Mouse (Mus musculus) lung, postnatal 0 days (tissue): ENCODE results near the gene Tanc1. TPM values are rescaled to one million over a fixed set of nuclear protein-coding genes. Genes with fewer than 3 reads are reported as not detected.

Experiments
- ATAC-seq: fragments of 200-750 bp; cut with Nextera tagmentation; 2 replicates; pipeline ENCODE4 v1.8.0; 2017; ENCODE audit warnings: moderate library complexity
- DNase-seq: peaks from one replicate; pipeline ENCODE4 v3.0.0-alpha.2; 2016; ENCODE audit warnings: low spot score
- H3K27ac ChIP-seq: fragments of 300-500 bp; sonication (generic); 2 replicates; pipeline ENCODE4 v1.5.1; 2014; ENCODE audit warnings: antibody characterized with exemption, mild to moderate bottlenecking, low read length, mixed read lengths
- H3K27me3 ChIP-seq: fragments of 300-500 bp; sonication (generic); replicated peaks from 2 replicates; pipeline ENCODE4 v1.6.1; 2014; ENCODE audit warnings: low read length, mixed read lengths; ENCODE audit not compliant: insufficient read depth
- H3K36me3 ChIP-seq: fragments of 300-500 bp; sonication (generic); 2 replicates; pipeline ENCODE4 v1.6.1; 2014; ENCODE audit warnings: low read length, mixed read lengths; ENCODE audit not compliant: insufficient read depth
- H3K4me1 ChIP-seq: fragments of 300-500 bp; sonication (generic); 2 replicates; pipeline ENCODE4 v1.6.1; 2014; ENCODE audit warnings: antibody characterized with exemption, low read depth, low read length, mixed read lengths; ENCODE audit not compliant: insufficient read depth
- H3K4me2 ChIP-seq: fragments of 300-500 bp; sonication (generic); replicated peaks from 2 replicates; pipeline ENCODE4 v1.6.1; 2014; ENCODE audit warnings: low read depth, mild to moderate bottlenecking, low read length, moderate library complexity, mixed read lengths
- H3K4me3 ChIP-seq: fragments of 300-500 bp; sonication (generic); 2 replicates; pipeline ENCODE4 v1.5.1; 2014; ENCODE audit warnings: low read depth, low read length
- H3K9ac ChIP-seq: fragments of 300-500 bp; sonication (generic); replicated peaks from 2 replicates; pipeline ENCODE4 v1.6.1; 2014; ENCODE audit warnings: low read depth, mild to moderate bottlenecking
- H3K9me3 ChIP-seq: fragments of 300-500 bp; sonication (generic); 2 replicates; pipeline ENCODE4 v1.6.1; 2016; ENCODE audit warnings: low read length, mixed read lengths
- CTCF ChIP-seq: IDR thresholded peaks from 2 replicates; pipeline ENCODE4 v1.5.1; 2016; ENCODE audit warnings: antibody characterized with exemption, mild to moderate bottlenecking
- EP300 ChIP-seq: IDR thresholded peaks from 2 replicates; pipeline ENCODE4 v1.6.1; 2016; ENCODE audit warnings: antibody characterized with exemption, mild to moderate bottlenecking, control low read depth
- WGBS: fragments of 180-500 bp; shearing (Covaris S2); extraction: QIAGEN DNeasy Blood & Tissue Kit; methylation state at CpG from one replicate; pipeline ENCODE4 v1.1.7; 2014; 5-methylcytosine and 5-hydroxymethylcytosine counted together
- polyA plus RNA-seq: library from polyadenylated mRNA; unstranded; fragments of >200 nt; fragmentation: Nextera tagmentation; extraction: Ambion mirVana; gene quantifications from 2 replicates; pipeline ENCODE4 v1.2.1, GENCODE M21; 2015

The Tanc1 gene
- polyA plus RNA-seq, 1 experiment from 2014 or later, result 20.9 TPM

DNA sequence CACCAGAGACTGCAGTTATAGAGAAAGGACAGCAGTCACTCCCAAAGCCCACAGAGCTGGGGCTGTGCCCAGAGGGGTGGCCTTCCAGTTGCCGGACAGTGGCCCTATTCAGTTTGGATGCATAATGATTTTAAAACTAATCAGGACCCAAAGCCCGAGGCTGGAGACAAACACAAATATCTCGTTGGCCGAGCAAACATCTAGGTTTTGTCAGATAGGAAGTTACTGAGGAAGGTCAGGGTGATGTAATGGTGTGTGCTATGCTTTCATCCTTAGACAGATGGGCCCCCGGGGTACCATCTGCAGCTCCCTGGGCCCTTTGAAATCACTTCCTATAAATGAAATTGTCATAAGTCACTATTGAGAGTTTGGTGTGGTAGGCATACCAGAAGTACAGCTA is 33.0 kb downstream of the Tanc1 start:
- Histone ChIP-seq H3K36me3 (no peaks in the 10 kb centered on the region), H3K9ac (no peak overlapping the region), H3K9me3 (no peaks in the 10 kb centered on the region), H3K27ac (0 out of 2 replicates have a peak overlapping the region, but pooled peaks have one; percentile 11), H3K4me3 (no peak overlapping the region), H3K4me2 (no peak overlapping the region), H3K27me3 (no peaks in the 10 kb centered on the region), H3K4me1 (peaks cover 19% of the 10 kb centered on the region; the same call in 1 of the 2 replicates)
- ATAC-seq (no peak), DNase-seq (no peak)
- 32% methylated on average over 5 of the region's 5 CpGs for WGBS
- no peak for TF ChIP-seq EP300
- TF ChIP-seq CTCF, result no peak

DNA sequence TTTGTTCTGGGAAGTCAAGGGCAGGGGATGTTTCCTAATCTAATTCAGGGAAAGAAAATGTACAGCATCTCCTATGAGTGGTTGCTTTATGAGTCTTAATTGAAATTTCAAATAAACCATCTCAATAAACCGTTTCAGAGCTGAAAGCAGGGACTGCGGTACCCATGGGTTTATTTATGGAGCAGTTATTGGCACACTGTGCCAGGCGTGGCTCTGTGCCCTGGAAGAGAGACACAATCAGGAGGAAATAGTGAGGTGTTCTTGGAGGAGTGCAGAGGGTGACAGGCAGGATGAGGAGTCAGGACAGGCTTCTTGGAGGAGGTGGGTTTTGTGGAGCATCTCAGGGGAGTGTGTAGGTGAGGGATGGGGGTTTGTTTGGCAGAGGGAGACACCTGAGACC is 33.7 kb downstream of the Tanc1 start:
- Histone ChIP-seq H3K27me3 (no peaks in the 10 kb centered on the region), H3K9ac (no peak overlapping the region), H3K36me3 (no peaks in the 10 kb centered on the region), H3K9me3 (no peaks in the 10 kb centered on the region), H3K27ac (no peak overlapping the region), H3K4me3 (no peak overlapping the region), H3K4me1 (peaks cover 19% of the 10 kb centered on the region; the same call in 1 of the 2 replicates), H3K4me2 (no peak overlapping the region)
- DNase-seq (no peak), ATAC-seq (no peak)
- WGBS, result 22% methylated on average over 3 of the region's 3 CpGs
- TF ChIP-seq CTCF (no peak), EP300 (no peak)

DNA sequence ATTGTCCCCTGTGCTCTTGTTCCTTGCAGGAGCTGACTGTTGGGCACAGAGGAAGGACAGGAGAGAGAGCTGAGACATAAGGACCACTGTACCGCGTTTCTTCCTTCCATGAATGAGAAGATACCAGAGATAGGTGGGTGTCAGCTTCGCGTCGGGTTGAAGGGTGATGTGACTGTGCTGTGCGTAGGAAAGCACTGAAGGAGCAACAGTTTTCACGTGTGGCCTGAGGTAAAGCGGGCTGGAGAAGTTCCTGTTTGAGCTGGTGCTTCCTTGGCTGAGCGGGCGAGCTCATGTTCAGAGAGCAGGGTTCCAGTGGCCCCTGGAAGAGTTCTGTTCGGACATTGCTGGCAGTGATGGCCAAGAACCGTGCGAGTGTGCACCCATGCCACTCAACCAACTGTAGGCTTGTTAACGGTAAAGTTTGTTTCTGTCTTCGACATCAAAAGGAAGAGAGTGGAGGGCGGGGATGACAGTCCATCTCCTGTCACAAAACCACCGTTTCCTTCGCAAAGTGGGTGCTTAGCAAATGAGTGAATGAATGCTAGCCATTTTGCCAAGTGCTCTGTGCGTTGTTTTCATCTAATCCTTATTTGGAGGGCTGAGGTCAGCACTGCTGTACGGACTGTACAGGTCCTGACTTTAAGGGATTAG is 35.0 kb downstream of the Tanc1 start:
- H3K9ac ChIP-seq, result no peak overlapping the region
- no peak overlapping the region for H3K27ac ChIP-seq
- H3K27me3 ChIP-seq, result no peaks in the 10 kb centered on the region
- H3K9me3 ChIP-seq, result no peaks in the 10 kb centered on the region
- no peak for TF ChIP-seq CTCF
- H3K4me3 ChIP-seq, result no peak overlapping the region
- peaks cover 19% of the 10 kb centered on the region; the same call in 1 of the 2 replicates for H3K4me1 ChIP-seq
- 66% methylated on average over 20 of the region's 20 CpGs for WGBS
- ATAC-seq (no peak), DNase-seq (no peak)
- no peak overlapping the region for H3K4me2 ChIP-seq
- no peaks in the 10 kb centered on the region for H3K36me3 ChIP-seq

DNA sequence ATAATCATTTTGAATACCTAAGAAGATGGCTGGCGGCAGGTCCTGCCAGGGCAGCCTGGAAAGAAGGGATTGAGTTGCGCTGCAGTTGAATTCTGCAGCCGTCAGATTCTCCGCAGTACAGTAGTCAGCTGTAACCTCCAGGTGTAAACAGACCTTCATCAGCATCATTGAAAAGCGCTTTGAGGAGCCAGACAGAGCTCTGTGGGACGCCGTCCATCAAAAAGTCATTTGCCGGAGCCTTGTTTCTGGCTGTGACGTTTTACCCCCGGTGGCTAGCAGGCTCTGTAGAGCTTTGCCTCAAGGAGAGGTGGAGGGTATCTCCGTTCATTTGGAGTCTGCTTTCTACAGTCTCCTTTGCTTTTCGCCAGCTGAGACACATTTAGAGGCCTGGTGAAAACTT is 36.6 kb downstream of the Tanc1 start:
- WGBS, result 67% methylated on average over 12 of the region's 12 CpGs
- DNase-seq, result no peak
- Histone ChIP-seq H3K4me2 (no peak overlapping the region), H3K9ac (no peak overlapping the region), H3K4me1 (peaks cover 12% of the 10 kb centered on the region; the same call in 1 of the 2 replicates), H3K36me3 (no peaks in the 10 kb centered on the region), H3K4me3 (no peak overlapping the region), H3K9me3 (no peaks in the 10 kb centered on the region), H3K27ac (no peak overlapping the region), H3K27me3 (no peaks in the 10 kb centered on the region)
- ATAC-seq, result no peak
- TF ChIP-seq EP300 (no peak), CTCF (no peak)

DNA sequence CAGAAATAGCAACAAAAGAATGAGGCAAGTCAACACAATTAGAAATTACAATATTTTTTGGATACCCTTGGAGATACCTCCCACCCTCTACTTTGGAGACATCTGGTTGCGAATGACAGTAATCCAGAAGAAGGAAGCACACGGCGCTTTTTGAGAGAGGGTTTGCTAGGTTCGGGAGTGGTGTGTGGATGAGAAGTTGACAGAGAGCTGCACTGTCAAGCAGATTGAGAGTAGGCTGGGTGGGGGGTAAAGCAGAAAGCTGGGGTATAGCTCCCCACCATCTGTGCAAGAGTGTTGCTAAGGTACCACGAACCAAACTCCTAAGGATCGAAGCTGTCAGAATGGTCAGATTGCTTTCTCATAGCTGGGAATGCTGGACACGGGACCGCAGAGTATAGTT is 40.0 kb downstream of the Tanc1 start:
- TF ChIP-seq EP300 (no peak), CTCF (no peak)
- no peak for ATAC-seq
- no peaks in the 10 kb centered on the region for H3K27me3 ChIP-seq
- no peak overlapping the region for H3K27ac ChIP-seq
- H3K9ac ChIP-seq, result no peak overlapping the region
- 91% methylated on average over 8 of the region's 8 CpGs for WGBS
- H3K4me1 ChIP-seq, result peaks cover 7% of the 10 kb centered on the region; the same call in 1 of the 2 replicates
- no peaks in the 10 kb centered on the region for H3K9me3 ChIP-seq
- no peak for DNase-seq
- no peak overlapping the region for H3K4me3 ChIP-seq
- H3K36me3 ChIP-seq, result no peaks in the 10 kb centered on the region
- no peak overlapping the region for H3K4me2 ChIP-seq

DNA sequence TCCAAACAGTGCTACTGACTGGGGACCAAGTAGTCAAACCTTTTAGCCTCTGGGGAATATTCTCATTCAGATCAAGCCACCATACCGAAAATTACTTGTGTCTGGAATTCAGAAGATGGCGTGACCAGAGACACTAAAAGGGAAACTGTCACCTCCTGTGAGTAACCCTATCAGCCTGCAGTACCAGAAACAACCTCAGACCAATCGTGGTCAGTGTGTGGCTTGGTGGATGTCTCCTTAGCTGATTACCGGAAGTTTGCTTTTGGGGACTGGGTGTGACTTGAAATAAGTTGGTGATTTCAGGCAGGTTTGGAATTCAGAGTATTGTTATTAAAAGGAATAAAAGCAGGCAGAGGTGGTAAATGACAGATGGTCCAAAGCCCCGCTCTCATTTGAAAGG is 40.9 kb downstream of the Tanc1 start:
- peaks cover 7% of the 10 kb centered on the region; the same call in 1 of the 2 replicates for H3K4me1 ChIP-seq
- H3K4me3 ChIP-seq, result no peak overlapping the region
- no peaks in the 10 kb centered on the region for H3K9me3 ChIP-seq
- no peaks in the 10 kb centered on the region for H3K27me3 ChIP-seq
- DNase-seq (no peak), ATAC-seq (peak; percentile 46; the same call in 1 of the 2 replicates)
- H3K36me3 ChIP-seq, result no peaks in the 10 kb centered on the region
- H3K27ac ChIP-seq, result no peak overlapping the region
- 67% methylated on average over 5 of the region's 5 CpGs for WGBS
- no peak overlapping the region for H3K9ac ChIP-seq
- no peak overlapping the region for H3K4me2 ChIP-seq
- TF ChIP-seq EP300 (no peak), CTCF (peak; percentile 47)
